Mouse (Mus musculus): ENCODE measurements at regions not wholly inside any gene's neighbourhood (a gene's known extent, or its start where the extent isn't known, plus 50 kb on each side); places are given as distances from the start of the nearest gene placed in this dataset.

DNA sequence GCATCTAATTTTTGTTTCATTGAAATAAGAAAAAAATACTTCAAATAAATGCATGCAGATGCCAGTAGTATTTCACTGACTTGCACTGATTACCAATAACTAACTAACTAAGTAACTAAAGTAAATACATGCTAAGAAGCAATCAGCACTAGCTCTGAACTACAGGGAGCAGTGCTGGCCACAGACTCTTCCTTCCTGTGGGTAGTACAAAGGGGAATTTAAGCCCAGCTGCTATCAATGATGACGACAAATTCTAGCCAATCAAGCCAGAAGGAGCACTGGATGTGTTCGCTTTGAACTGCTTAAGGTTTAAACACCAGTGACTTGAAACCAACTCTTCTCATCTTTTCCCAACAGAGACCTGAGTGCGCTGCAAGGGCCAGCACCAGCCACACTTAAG is 287.5 kb upstream of the Adgrl2 start:
- no peak for DNase-seq (ENCODE audit: low spot score in 2 of 2)

DNA sequence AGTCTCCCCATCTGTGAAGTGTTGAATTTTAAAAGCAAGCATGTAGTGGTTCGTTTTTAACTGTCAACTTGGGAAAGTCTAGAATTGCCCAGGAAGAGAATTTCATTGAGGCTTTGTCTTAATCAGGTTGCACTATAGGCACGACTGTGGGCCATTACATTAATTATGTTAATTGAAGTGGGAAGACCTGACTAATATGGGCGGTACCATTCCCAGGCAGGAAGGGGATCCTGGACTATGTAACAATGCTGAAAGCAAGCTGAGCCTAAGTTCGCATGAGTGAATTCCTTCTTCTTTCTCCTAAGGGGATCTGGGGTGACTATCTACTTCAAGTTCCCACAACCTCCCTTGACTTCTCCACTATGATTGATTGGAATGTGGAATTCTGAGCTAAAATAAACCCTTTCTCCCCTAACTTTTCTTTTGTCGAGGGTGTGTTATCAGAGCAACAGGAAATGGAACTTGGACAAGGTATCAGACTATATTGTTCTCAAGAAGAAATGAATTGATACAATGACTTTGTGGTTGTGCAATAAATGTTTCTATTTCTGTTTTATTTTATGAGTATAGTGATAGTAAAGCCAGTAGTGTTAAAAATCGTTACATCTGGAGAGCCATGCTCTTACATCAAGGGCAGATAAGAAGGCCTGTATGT is 285.2 kb upstream of the Adgrl2 start:
- no peak for DNase-seq (ENCODE audit: low spot score in 2 of 2)

DNA sequence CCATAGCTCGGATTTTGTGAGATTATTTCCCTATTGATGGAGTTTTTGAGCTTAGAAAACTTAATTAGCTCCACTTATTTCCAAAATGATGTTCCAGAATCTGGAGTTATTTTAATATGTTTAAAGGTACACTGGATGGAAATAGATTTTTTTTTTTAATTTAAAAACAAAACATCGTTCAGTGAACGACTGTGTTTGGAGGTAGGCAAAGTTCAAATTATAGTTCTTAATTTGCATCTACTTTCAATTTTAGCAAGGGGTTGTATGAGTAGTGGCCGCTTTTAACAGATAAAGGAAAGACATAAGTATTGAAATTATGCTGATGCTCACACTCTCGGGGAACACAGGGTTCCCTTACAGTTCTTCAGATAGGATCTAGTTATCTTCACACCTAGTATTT is 284.6 kb upstream of the Adgrl2 start:
- DNase-seq (ENCODE audit: low spot score in 2 of 2): no peak

GRCm38 (mm10) chr3:149273993-149274692 is 283.8 kb upstream of the Adgrl2 start:
- DNase-seq (ENCODE audit: low spot score in 2 of 2): no peak

DNA sequence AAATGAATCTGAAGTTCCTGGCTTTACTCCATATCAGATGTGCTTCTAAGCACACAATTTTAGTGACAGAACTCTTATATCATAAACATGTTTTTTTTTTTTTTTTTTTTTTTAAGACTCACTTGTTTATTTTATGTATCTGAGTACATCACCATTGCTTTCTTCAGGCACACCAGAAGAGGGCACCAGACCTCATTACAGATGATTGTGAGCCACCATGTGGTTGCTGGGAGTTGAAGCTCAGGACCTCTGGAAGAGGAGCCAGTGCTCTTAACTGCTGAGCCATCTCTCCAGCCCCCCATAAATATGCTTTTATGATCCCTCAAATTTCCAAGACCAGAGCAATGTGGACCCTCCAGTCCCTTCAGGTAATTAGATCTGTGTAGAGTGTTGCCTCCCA is 280.1 kb upstream of the Adgrl2 start:
- DNase-seq (ENCODE audit: low spot score in 2 of 2): no peak

DNA sequence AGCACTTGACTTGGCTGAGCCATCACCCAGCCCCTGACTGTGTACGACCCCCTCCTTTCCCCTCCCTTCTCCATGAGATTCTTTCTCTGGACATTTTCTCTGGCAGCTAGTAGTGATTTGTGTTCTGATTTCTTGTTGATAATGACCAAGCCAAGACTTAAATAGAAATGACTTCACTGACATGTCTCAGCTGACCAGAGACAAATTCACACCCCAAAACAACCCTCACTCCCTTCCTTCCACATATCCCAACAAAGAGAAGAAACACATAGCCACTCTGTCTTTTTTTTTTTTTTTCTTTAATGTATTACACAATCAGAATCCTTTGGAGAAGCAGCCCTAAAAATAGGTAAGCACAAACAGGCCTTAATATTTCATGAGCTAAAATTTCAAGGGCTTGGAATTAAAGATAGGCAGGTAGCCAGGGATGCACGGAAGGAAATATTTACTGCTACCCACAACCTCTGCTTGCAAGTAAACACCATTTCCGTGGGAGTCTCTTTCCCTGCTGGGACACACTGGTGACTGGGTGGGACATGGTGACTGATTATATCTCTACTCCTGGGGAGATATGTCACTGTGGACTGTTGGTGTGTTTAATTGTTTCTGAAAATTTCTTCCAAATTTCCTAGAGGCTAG is 272.1 kb upstream of the Adgrl2 start:
- DNase-seq (ENCODE audit: low spot score in 2 of 2): no peak

GRCm38 (mm10) chr3:149261764-149262163 is 271.4 kb upstream of the Adgrl2 start:
- no peak for DNase-seq (ENCODE audit: low spot score in 2 of 2)

DNA sequence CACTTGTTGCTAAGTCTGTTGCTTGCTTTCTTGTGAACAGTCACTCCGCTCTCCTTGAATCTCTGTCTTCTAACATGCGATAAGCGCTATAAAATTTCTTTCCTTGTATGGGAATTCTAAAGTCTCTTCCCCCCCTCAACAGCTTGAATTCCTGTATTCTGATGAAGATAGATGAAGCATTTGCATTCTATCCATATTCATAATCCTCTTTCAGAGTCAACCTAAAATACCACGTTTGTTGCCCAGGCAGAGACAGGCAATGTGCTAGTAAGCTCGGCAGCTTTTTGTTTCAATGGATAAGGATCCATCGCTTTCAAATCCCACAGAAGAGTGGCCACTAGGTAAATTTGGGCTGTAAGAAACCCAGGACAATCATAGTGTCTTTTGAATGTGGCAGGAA is 268.5 kb upstream of the Adgrl2 start:
- DNase-seq (ENCODE audit: low spot score in 2 of 2): no peak

GRCm38 (mm10) chr3:149256891-149257290 is 266.5 kb upstream of the Adgrl2 start:
- DNase-seq (ENCODE audit: low spot score in 2 of 2): no peak

DNA sequence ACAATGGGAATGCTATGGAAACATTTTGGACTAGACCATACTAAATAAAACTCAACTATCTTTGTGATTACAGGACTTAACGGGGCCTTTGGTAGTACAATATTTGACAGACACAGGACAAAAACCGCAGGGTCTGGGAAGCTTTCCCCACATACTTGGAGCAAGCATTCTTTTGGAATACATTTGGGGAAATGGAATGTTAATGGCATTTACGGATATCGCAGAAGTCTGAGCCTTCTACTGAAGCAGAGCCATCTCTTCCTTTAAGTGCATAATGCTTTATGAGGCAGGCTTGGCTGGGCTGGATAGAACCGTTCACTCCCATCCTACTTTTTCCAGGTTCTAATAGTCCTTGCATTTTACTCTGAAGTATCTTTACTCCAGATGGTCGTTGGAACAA is 262.7 kb upstream of the Adgrl2 start:
- no peak for DNase-seq (ENCODE audit: low spot score in 2 of 2)

- DNase-seq (ENCODE audit: low spot score in 2 of 2): no peak
Observed at GRCm38 (mm10) chr3:149252144-149252543, 261.8 kb upstream of the Adgrl2 start.

- DNase-seq (ENCODE audit: low spot score in 2 of 2): no peak
Observed at GRCm38 (mm10) chr3:149247626-149247987, 257.3 kb upstream of the Adgrl2 start.

DNA sequence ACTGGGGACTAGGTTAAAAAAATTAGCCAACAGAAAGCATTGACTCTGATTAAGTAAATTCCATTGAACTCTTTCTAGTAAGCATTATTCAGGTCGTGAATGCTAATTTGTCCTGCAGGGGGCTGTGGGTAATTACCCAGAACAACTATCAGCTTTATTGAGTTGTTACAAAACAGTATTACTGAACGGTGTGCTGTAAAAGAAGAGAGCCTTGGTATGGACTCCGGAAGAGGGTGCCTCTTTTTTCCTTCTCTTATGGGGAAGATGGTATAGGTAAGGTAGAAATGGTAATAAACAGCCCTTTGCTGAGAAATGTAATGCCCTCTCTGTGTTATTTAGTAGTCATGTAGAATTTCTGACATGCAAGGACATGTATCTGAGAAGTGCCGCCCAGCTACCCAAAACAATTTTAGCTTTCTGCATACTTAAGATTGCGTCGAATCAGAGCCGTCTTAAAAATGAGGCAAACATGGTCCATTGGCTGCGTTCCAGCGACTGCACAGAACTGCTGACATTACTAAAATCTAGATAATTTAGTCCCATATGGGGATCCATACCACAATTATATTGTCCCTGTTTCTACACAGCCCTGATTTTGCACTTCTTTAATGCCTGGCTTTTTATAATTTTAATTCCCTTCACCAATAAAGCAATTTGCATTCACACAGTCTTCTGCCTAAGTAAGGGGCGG is 256.7 kb upstream of the Adgrl2 start:
- no peak for DNase-seq (ENCODE audit: low spot score in 2 of 2)

DNA sequence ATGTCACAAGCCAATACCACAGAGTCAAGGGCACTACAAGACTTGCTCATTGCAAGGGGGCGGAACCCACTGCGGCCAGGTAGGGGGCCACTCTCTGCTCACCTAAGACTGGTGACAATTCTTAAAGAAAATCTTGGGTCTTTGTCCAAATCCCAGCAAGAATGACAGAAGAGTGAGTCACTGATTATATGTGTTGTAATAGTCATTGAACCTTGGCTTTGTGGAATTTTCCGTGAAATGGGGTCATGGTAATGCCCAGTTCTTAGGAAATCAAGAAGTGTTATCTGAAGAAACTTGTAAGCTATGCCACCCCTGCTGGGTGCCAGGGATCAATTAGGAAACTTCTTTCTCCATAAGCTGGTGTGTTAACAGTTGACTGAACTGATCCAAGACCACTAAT is 249.3 kb upstream of the Adgrl2 start:
- DNase-seq (ENCODE audit: low spot score in 2 of 2): no peak

- DNase-seq (ENCODE audit: low spot score in 2 of 2): no peak
Observed at GRCm38 (mm10) chr3:149238076-149238475, 247.7 kb upstream of the Adgrl2 start.

DNA sequence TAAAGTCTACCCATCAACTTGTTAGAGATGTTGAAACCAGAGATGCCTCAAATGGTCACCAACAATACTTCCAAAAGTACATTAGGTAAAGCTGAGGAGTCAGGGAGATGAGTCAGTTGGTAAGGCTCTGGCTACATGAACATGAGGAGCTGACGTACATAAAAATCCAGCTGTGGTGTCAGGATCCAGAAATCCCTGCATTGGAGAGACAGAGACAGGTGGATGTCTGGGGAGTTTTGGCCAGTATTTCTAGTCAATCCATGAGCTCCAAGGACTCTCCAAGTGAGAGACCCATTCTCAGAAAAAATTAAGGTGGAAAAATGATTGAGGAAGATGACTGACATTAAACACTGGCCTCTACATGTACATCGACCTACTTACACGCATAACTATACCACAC is 244.8 kb upstream of the Adgrl2 start:
- DNase-seq (ENCODE audit: low spot score in 2 of 2): no peak

DNA sequence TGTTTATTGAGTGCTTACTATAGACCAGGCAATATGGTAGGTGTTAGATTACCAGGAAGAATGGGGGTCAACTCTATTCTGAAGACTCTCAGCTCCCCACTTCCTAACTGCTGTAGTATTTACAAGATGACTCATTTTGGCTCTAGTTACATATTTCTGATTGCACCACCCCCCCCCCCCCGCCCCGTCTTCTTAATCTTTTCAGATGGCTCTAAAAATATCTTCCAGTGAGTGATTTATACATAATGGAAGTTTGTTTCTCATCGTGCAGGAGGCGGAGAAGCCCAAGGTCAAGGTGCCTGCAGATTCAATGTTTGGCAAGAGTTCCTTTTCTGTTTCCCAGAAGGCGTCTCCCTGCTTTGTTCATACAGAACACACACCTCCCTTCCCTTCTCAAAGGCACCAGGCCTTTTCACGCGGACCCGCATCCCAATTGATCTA is 243.4 kb upstream of the Adgrl2 start:
- no peak for DNase-seq (ENCODE audit: low spot score in 2 of 2)

GRCm38 (mm10) chr3:149233191-149233641 is 242.9 kb upstream of the Adgrl2 start:
- DNase-seq (ENCODE audit: low spot score in 2 of 2): no peak

DNA sequence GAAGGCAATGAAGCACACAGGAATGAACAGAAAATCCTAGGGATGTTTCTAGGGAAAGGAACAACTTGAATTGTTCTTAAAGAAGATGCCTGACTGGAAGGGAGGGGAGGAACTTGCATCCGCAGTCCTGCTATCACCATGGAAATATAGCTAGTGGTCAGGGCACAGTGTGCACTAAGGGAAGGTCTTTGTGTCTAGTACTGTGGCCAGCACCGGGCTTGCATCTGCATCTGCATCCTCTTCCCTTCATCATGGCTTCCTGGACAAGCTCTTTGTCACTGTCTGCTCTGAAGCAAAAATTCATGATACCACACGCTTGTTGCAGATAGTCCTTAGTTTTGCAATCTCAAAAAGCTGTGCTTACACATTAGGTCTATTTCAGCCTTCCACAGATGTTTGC is 241.0 kb upstream of the Adgrl2 start:
- no peak for DNase-seq (ENCODE audit: low spot score in 2 of 2)

GRCm38 (mm10) chr3:149227556-149227955 is 237.2 kb upstream of the Adgrl2 start:
- DNase-seq (ENCODE audit: low spot score in 2 of 2): no peak

DNA sequence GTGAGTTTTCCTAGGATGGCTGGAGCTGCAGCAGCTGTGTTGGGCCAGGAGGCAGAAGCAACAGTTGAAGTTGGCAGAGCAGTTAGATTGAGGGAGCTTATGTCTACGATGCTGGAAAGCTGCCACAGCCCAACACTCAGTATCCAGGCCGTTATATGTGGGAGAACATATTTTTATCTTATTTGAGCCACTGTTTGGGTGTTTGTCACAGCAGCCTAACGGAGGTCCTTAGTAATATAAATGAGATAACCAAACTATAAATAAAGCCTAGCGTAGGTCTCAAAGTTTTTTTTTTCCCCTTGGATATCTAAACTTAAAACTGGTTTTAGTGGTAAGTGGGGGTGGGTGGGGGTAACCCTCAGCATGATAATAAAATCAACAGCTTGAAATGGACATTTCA is 236.4 kb upstream of the Adgrl2 start:
- no peak for DNase-seq (ENCODE audit: low spot score in 2 of 2)

GRCm38 (mm10) chr3:149225684-149226083 is 235.3 kb upstream of the Adgrl2 start:
- no peak for DNase-seq (ENCODE audit: low spot score in 2 of 2)

DNA sequence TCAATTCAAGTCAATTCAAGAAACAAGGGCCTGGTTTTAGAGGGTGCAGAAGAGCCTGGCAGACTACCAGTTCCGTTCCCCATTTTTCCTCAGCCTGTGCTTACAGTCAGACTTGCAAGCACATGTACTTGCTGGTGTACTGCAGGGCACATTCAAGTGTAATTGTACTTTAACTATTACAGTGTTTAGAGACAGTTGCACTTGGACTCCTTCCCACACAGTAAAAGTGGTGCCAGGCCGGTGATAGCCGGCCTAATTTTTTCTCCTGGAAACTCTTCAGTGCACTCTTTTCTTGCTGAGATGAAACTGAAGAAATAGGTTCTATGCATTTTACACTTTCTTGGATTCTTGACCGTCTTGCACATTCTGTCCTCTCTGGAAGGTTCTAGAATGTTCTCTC is 233.9 kb upstream of the Adgrl2 start:
- no peak for DNase-seq (ENCODE audit: low spot score in 2 of 2)
